16 mouse cellular contexts compared by ENCODE assay signal in genomic region chr2:31422576-31422975, GRCm38 (mm10).
"Had no signal": no experiment of that assay in that cellular context is flagged by ENCODE, and none has a peak within 500 bp of the region (broad histone marks: within the 10 kb centered on the region; RNA-seq: fewer than 3 reads in every experiment).

No protein-coding gene starts in this region.

- H3K4me2 ChIP-seq: neural tube, embryonic 12.5 days; neural tube, embryonic 13.5 days; neural tube, embryonic 15.5 days; stomach, embryonic 15.5 days had no signal

- DNase-seq: retina, postnatal 1 day; right cerebral cortex, adult 18-20 months; right cerebral cortex, postnatal 14 days; right cerebral cortex, postnatal 25 days; right cerebral cortex, postnatal 4 days; spleen, adult 18-20 months; thymus, adult 18-20 months; thymus, adult 2 months; thymus, postnatal 14 days; thymus, postnatal 36 days; thymus, postnatal 4 days had no signal

- H3K36me3 ChIP-seq: neural tube, embryonic 12.5 days; neural tube, embryonic 13.5 days; neural tube, embryonic 15.5 days; stomach, embryonic 15.5 days had no signal

- H3K27me3 ChIP-seq: neural tube, embryonic 12.5 days; neural tube, embryonic 13.5 days; stomach, embryonic 15.5 days had no signal

- H3K9ac ChIP-seq: neural tube, embryonic 12.5 days; neural tube, embryonic 13.5 days; neural tube, embryonic 15.5 days; stomach, embryonic 15.5 days had no signal

- H3K4me3 ChIP-seq: neural tube, embryonic 12.5 days; neural tube, embryonic 13.5 days; neural tube, embryonic 15.5 days; stomach, embryonic 15.5 days had no signal

- H3K4me1 ChIP-seq: stomach, embryonic 15.5 days had no signal

- H3K9me3 ChIP-seq: neural tube, embryonic 12.5 days; neural tube, embryonic 13.5 days; neural tube, embryonic 15.5 days; stomach, embryonic 15.5 days had no signal

- H3K27ac ChIP-seq: neural tube, embryonic 12.5 days; neural tube, embryonic 13.5 days; neural tube, embryonic 15.5 days; stomach, embryonic 15.5 days; stomach, postnatal 0 days had no signal
